Mouse (Mus musculus) lung, postnatal 0 days (tissue): ENCODE data around the gene Vamp8. TPM values are rescaled to one million over a fixed set of nuclear protein-coding genes. Genes with fewer than 3 reads are reported as not detected.

Source experiments
- ATAC-seq: fragments of 200-750 bp; cut with Nextera tagmentation; 2 replicates; pipeline ENCODE4 v1.8.0; 2017; ENCODE audit warnings: moderate library complexity
- DNase-seq: peaks from one replicate; pipeline ENCODE4 v3.0.0-alpha.2; 2016; ENCODE audit warnings: low spot score
- H3K27ac ChIP-seq: fragments of 300-500 bp; sonication (generic); 2 replicates; pipeline ENCODE4 v1.5.1; 2014; ENCODE audit warnings: antibody characterized with exemption, mild to moderate bottlenecking, low read length, mixed read lengths
- H3K27me3 ChIP-seq: fragments of 300-500 bp; sonication (generic); replicated peaks from 2 replicates; pipeline ENCODE4 v1.6.1; 2014; ENCODE audit warnings: low read length, mixed read lengths; ENCODE audit not compliant: insufficient read depth
- H3K36me3 ChIP-seq: fragments of 300-500 bp; sonication (generic); 2 replicates; pipeline ENCODE4 v1.6.1; 2014; ENCODE audit warnings: low read length, mixed read lengths; ENCODE audit not compliant: insufficient read depth
- H3K4me1 ChIP-seq: fragments of 300-500 bp; sonication (generic); 2 replicates; pipeline ENCODE4 v1.6.1; 2014; ENCODE audit warnings: antibody characterized with exemption, low read depth, low read length, mixed read lengths; ENCODE audit not compliant: insufficient read depth
- H3K4me2 ChIP-seq: fragments of 300-500 bp; sonication (generic); replicated peaks from 2 replicates; pipeline ENCODE4 v1.6.1; 2014; ENCODE audit warnings: low read depth, mild to moderate bottlenecking, low read length, moderate library complexity, mixed read lengths
- H3K4me3 ChIP-seq: fragments of 300-500 bp; sonication (generic); 2 replicates; pipeline ENCODE4 v1.5.1; 2014; ENCODE audit warnings: low read depth, low read length
- H3K9ac ChIP-seq: fragments of 300-500 bp; sonication (generic); replicated peaks from 2 replicates; pipeline ENCODE4 v1.6.1; 2014; ENCODE audit warnings: low read depth, mild to moderate bottlenecking
- H3K9me3 ChIP-seq: fragments of 300-500 bp; sonication (generic); 2 replicates; pipeline ENCODE4 v1.6.1; 2016; ENCODE audit warnings: low read length, mixed read lengths
- CTCF ChIP-seq: IDR thresholded peaks from 2 replicates; pipeline ENCODE4 v1.5.1; 2016; ENCODE audit warnings: antibody characterized with exemption, mild to moderate bottlenecking
- EP300 ChIP-seq: IDR thresholded peaks from 2 replicates; pipeline ENCODE4 v1.6.1; 2016; ENCODE audit warnings: antibody characterized with exemption, mild to moderate bottlenecking, control low read depth
- WGBS: fragments of 180-500 bp; shearing (Covaris S2); extraction: QIAGEN DNeasy Blood & Tissue Kit; methylation state at CpG from one replicate; pipeline ENCODE4 v1.1.7; 2014; 5-methylcytosine and 5-hydroxymethylcytosine counted together
- polyA plus RNA-seq: library from polyadenylated mRNA; unstranded; fragments of >200 nt; fragmentation: Nextera tagmentation; extraction: Ambion mirVana; gene quantifications from 2 replicates; pipeline ENCODE4 v1.2.1, GENCODE M21; 2015

Vamp8 gene
- polyA plus RNA-seq, 1 experiment from 2014 or later: 656 TPM

GRCm38 (mm10) chr6:72345074-72345567 lies 45.4 kb downstream of the Vamp8 start, which contains the start of gene Usp39:
Gene Usp39, minus strand, starts transcription at chr6:72345184.
- Histone ChIP-seq H3K36me3 (no peaks in the 10 kb centered on the region), H3K27me3 (no peaks in the 10 kb centered on the region), H3K9ac (peak within 1 kb of the TSS; percentile 85), H3K27ac (peak within 1 kb of the TSS; percentile 90), H3K4me2 (peak within 1 kb of the TSS; percentile 77), H3K4me3 (peak within 1 kb of the TSS; percentile 91), H3K9me3 (no peaks in the 10 kb centered on the region), H3K4me1 (peaks cover 10% of the 10 kb centered on the region; the same call in 1 of the 2 replicates)
- ATAC-seq (peak; percentile 86), DNase-seq (peak; percentile 97)
- 3% methylated on average over 30 of the region's 30 CpGs for WGBS
- TF ChIP-seq CTCF (peak; percentile 25; the same call in 1 of the 2 replicates), EP300 (no peak)

- peak; percentile 51 for ATAC-seq
- Histone ChIP-seq H3K4me1 (peaks cover 10% of the 10 kb centered on the region; the same call in 1 of the 2 replicates), H3K9ac (peak overlapping the region; percentile 85), H3K4me2 (peak overlapping the region; percentile 77), H3K27me3 (no peaks in the 10 kb centered on the region), H3K27ac (peak overlapping the region; percentile 90), H3K9me3 (no peaks in the 10 kb centered on the region), H3K36me3 (0 out of 2 replicates have a peak, but pooled peaks cover 2% of the 10 kb centered on the region), H3K4me3 (peak overlapping the region; percentile 91)
- DNase-seq: peak; percentile 64
- WGBS: 0% methylated on average over 36 of the region's 42 CpGs
- TF ChIP-seq EP300 (no peak), CTCF (no peak)
These were observed 46.0 kb downstream of the Vamp8 start for GRCm38 (mm10) chr6:72344396-72345073.

GRCm38 (mm10) chr6:72340481-72340880 lies 50.0 kb downstream of the Vamp8 start:
- Histone ChIP-seq H3K9ac (no peak overlapping the region), H3K9me3 (no peaks in the 10 kb centered on the region), H3K4me3 (no peak overlapping the region), H3K27me3 (no peaks in the 10 kb centered on the region), H3K36me3 (peaks cover 31% of the 10 kb centered on the region), H3K4me1 (peaks cover 6% of the 10 kb centered on the region; the same call in 1 of the 2 replicates), H3K4me2 (no peak overlapping the region), H3K27ac (no peak overlapping the region)
- DNase-seq: no peak
- 49% methylated on average over 2 of the region's 2 CpGs for WGBS
- ATAC-seq: no peak
- TF ChIP-seq CTCF (no peak), EP300 (no peak)

Other genes with a start within 250 kb of the Vamp8 start
- 17.3 and 20.6 TPM in 2 replicates for gene Atoh8, start 155.1 kb downstream of the Vamp8 start, polyA plus RNA-seq
- gene Sftpb, start 86.1 kb downstream of the Vamp8 start, polyA plus RNA-seq: 1,292 and 1,589 TPM in 2 replicates
- 26.1 and 27.4 TPM in 2 replicates for gene Usp39, start 45.5 kb downstream of the Vamp8 start, polyA plus RNA-seq
- 23.0 and 24.2 TPM in 2 replicates for gene 0610030E20Rik, start 43.4 kb downstream of the Vamp8 start, polyA plus RNA-seq
- gene Tmem150a, start 35.3 kb downstream of the Vamp8 start, polyA plus RNA-seq: 17.6 and 25.7 TPM in 2 replicates
- gene Rnf181, start 23.7 kb downstream of the Vamp8 start, polyA plus RNA-seq: 202 and 208 TPM in 2 replicates
- 80.5 and 83.3 TPM in 2 replicates for gene Vamp5, start 10.2 kb downstream of the Vamp8 start, polyA plus RNA-seq
- 28.6 and 32.2 TPM in 2 replicates for gene Ggcx, start 23.6 kb upstream of the Vamp8 start, polyA plus RNA-seq
- 165 and 171 TPM in 2 replicates for gene Mat2a, start 48.9 kb upstream of the Vamp8 start, polyA plus RNA-seq
- not detected in 2 replicates for gene Sh2d6, start 131.0 kb upstream of the Vamp8 start, polyA plus RNA-seq
- 136 and 148 TPM in 2 replicates for gene Capg, start 153.7 kb upstream of the Vamp8 start, polyA plus RNA-seq
- 15.9 and 19.7 TPM in 2 replicates for gene Elmod3, start 207.7 kb upstream of the Vamp8 start, polyA plus RNA-seq
- 38.9 and 42.7 TPM in 2 replicates for gene Retsat, start 207.8 kb upstream of the Vamp8 start, polyA plus RNA-seq
- 120 and 155 TPM in 2 replicates for gene Tgoln1, start 226.3 kb upstream of the Vamp8 start, polyA plus RNA-seq